Mouse (Mus musculus) embryonic facial prominence, embryonic 11.5 days (tissue): ENCODE measurements around the gene Celf2. TPM values are rescaled to one million over a fixed set of nuclear protein-coding genes. Genes with fewer than 3 reads are reported as not detected.
A peak's percentile ranks its signal among the peaks of the same experiment; 100 is the strongest.

Source experiments
- ATAC-seq: fragments of 200-750 bp; cut with Nextera tagmentation; replicated peaks from 2 replicates; pipeline ENCODE4 v1.8.0; 2017; ENCODE audit warnings: low read depth; ENCODE audit not compliant: insufficient number of reproducible peaks, low FRiP score, low TSS enrichment
- DNase-seq: peaks from one replicate; pipeline ENCODE4 v3.0.0-alpha.2; 2015; ENCODE audit warnings: low spot score
- H3K27ac ChIP-seq: fragments of 300-500 bp; sonication (generic); replicated peaks from 2 replicates; pipeline ENCODE4 v1.5.1; 2014; ENCODE audit warnings: mild to moderate bottlenecking, low read depth, low read length, control low read depth
- H3K27me3 ChIP-seq: fragments of 300-500 bp; sonication (generic); 2 replicates; pipeline ENCODE4 v1.6.1; 2014; ENCODE audit warnings: mild to moderate bottlenecking, low read length, moderate library complexity, mixed read lengths; ENCODE audit not compliant: control insufficient read depth, insufficient read depth
- H3K36me3 ChIP-seq: fragments of 300-500 bp; sonication (generic); replicated peaks from 2 replicates; pipeline ENCODE4 v1.6.1; 2014; ENCODE audit warnings: low read depth, mild to moderate bottlenecking, low read length, moderate library complexity, mixed read lengths; ENCODE audit not compliant: control insufficient read depth, insufficient read depth
- H3K4me1 ChIP-seq: fragments of 300-500 bp; sonication (generic); 2 replicates; pipeline ENCODE4 v1.6.1; 2014; ENCODE audit warnings: low read length, mixed read lengths; ENCODE audit not compliant: control insufficient read depth, insufficient read depth
- H3K4me2 ChIP-seq: fragments of 300-500 bp; sonication (generic); 2 replicates; pipeline ENCODE4 v1.6.1; 2014; ENCODE audit warnings: low read depth, mild to moderate bottlenecking, control low read depth, low read length, moderate library complexity
- H3K4me3 ChIP-seq: fragments of 300-500 bp; sonication (generic); 2 replicates; pipeline ENCODE4 v1.5.1; 2014; ENCODE audit warnings: low read depth, low read length, control low read depth
- H3K9ac ChIP-seq: fragments of 300-500 bp; sonication (generic); replicated peaks from 2 replicates; pipeline ENCODE4 v1.6.1; 2014; ENCODE audit warnings: mild to moderate bottlenecking, control low read depth, low read length
- H3K9me3 ChIP-seq: fragments of 300-500 bp; sonication (generic); replicated peaks from 2 replicates; pipeline ENCODE4 v1.6.1; 2016; ENCODE audit warnings: mild to moderate bottlenecking, low read length, inconsistent platforms, mixed read lengths; ENCODE audit not compliant: control insufficient read depth
- WGBS: fragments of 180-500 bp; shearing (Covaris S2); extraction: QIAGEN DNeasy Blood & Tissue Kit; methylation state at CpG from one replicate; pipeline ENCODE4 v1.1.7; 2014; 5-methylcytosine and 5-hydroxymethylcytosine counted together
- polyA plus RNA-seq: library from polyadenylated mRNA; unstranded; fragments of >200 nt; fragmentation: Nextera tagmentation; extraction: Ambion mirVana; gene quantifications from 2 replicates; pipeline ENCODE4 v1.2.1, GENCODE M21; 2014

Celf2 gene
- polyA plus RNA-seq, 1 experiment from 2014 or later, result 43.2 TPM

GRCm38 (mm10) chr2:6547139-6547664 lies 962.2 kb downstream of the Celf2 start:
- ATAC-seq, result peak; percentile 76
- WGBS, result 51% methylated on average over 9 of the region's 9 CpGs
- H3K4me3 ChIP-seq, result no peak overlapping the region

DNA sequence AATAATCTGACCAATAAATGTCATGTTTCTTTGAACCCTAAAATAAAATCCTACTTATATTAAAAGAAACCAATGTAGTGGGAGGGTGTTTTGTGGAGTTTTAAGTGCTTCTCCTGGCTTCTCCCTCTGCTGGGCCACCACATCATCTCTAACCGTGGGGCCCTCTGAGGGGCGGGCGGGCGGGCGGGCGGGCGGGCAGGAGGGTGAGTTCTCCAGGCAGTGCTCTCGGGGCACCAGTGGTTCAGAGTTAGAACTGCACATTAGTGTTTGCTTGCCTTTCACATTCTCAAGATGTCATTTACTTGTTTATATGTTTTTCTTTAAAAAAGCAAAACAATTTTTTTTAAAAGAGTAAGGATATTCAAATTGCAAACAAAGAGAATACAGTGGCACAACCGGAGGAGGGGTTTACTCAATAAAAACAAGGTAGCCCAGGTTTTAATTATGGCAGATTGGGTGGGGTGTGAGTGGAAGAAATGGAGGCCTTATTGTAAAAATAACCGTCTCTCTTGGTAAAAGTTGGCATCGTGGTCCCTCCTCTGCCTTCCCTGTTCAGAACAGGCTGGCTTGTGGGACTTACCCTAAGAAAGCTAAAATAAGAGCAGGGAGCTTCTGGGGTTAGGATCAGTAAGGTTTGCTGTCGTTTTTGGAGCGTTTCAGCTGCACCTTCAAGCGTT lies 962.8 kb downstream of the Celf2 start:
- Histone ChIP-seq H3K9me3 (no peaks in the 10 kb centered on the region), H3K4me1 (no peaks in the 10 kb centered on the region), H3K27me3 (no peaks in the 10 kb centered on the region), H3K36me3 (no peaks in the 10 kb centered on the region), H3K4me3 (no peak overlapping the region), H3K27ac (no peak overlapping the region), H3K4me2 (no peak overlapping the region), H3K9ac (no peak overlapping the region)
- peak; percentile 52; the same call in 1 of the 2 replicates for ATAC-seq
- 72% methylated on average over 14 of the region's 14 CpGs for WGBS
- no peak for DNase-seq

More at GRCm38 (mm10) chr2:6547139-6547664, 962.2 kb downstream of the Celf2 start:
- Histone ChIP-seq H3K9ac (no peak overlapping the region), H3K9me3 (no peaks in the 10 kb centered on the region), H3K4me1 (no peaks in the 10 kb centered on the region), H3K36me3 (no peaks in the 10 kb centered on the region), H3K4me2 (no peak overlapping the region), H3K27ac (no peak overlapping the region), H3K27me3 (no peaks in the 10 kb centered on the region)
- DNase-seq, result peak; percentile 6

- H3K9me3 ChIP-seq, result no peaks in the 10 kb centered on the region
- H3K27me3 ChIP-seq, result no peaks in the 10 kb centered on the region
- ATAC-seq (no peak), DNase-seq (no peak)
- H3K36me3 ChIP-seq, result no peaks in the 10 kb centered on the region
- H3K9ac ChIP-seq, result no peak overlapping the region
- 73% methylated on average over 10 of the region's 10 CpGs for WGBS
- H3K27ac ChIP-seq, result no peak overlapping the region
- no peaks in the 10 kb centered on the region for H3K4me1 ChIP-seq
- H3K4me3 ChIP-seq, result no peak overlapping the region
- no peak overlapping the region for H3K4me2 ChIP-seq
Measured at GRCm38 (mm10) chr2:6545127-6545931, 964.0 kb downstream of the Celf2 start.

DNA sequence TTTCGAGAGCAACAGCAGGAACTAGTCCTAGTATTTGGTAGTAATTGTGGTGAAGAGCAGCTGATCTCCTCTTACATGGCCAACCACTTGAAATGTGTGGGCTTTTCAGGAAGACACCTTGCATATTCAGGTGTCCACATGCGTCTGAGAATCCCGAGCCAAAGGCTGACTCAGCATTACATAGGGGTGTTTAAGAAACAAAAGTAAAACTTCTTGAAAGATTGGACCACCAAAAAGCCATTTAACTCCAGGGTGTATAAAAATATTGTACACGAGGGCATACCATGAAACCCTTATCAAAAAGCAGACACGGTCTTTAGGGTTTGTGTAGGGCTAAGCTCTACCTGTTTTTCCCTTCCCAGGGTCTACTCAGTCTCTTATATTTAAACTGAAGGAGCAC lies 965.7 kb downstream of the Celf2 start:
- H3K4me2 ChIP-seq, result no peak overlapping the region
- H3K4me3 ChIP-seq, result no peak overlapping the region
- no peaks in the 10 kb centered on the region for H3K27me3 ChIP-seq
- H3K27ac ChIP-seq, result no peak overlapping the region
- no peaks in the 10 kb centered on the region for H3K9me3 ChIP-seq
- 86% methylated on average over 5 of the region's 5 CpGs for WGBS
- ATAC-seq (no peak), DNase-seq (no peak)
- no peak overlapping the region for H3K9ac ChIP-seq
- no peaks in the 10 kb centered on the region for H3K4me1 ChIP-seq
- H3K36me3 ChIP-seq, result no peaks in the 10 kb centered on the region

- Histone ChIP-seq H3K27me3 (no peaks in the 10 kb centered on the region), H3K9me3 (no peaks in the 10 kb centered on the region), H3K27ac (no peak overlapping the region), H3K4me3 (no peak overlapping the region), H3K4me2 (no peak overlapping the region), H3K36me3 (no peaks in the 10 kb centered on the region), H3K9ac (no peak overlapping the region), H3K4me1 (no peaks in the 10 kb centered on the region)
- no peak for DNase-seq
- no peak for ATAC-seq
- WGBS, result 87% methylated on average over 12 of the region's 12 CpGs
Measured at GRCm38 (mm10) chr2:6542556-6543180, 966.7 kb downstream of the Celf2 start.

DNA sequence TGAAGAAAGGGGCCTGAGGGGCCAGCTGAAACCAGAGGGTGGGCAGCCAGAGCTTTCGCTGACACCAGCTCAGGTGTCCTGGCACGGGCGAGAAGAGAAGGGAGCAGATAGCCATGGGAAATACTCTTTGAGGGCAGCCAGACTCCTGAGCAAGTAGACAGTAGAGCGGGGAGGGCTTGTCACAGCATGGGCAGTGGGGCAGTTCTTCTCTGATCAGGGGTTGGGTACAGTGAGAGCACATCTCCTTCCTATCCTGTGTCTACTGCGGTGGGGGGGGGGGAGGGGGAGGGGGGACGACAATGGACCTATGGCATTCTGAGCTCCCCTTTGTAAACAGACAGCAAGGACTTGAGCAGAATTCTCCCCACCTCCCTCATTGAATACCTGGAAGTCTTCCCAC lies 968.5 kb downstream of the Celf2 start:
- H3K36me3 ChIP-seq, result no peaks in the 10 kb centered on the region
- H3K4me2 ChIP-seq, result no peak overlapping the region
- H3K27me3 ChIP-seq, result no peaks in the 10 kb centered on the region
- no peak overlapping the region for H3K9ac ChIP-seq
- H3K4me3 ChIP-seq, result no peak overlapping the region
- ATAC-seq, result no peak
- WGBS, result 82% methylated on average over 6 of the region's 6 CpGs
- H3K4me1 ChIP-seq, result no peaks in the 10 kb centered on the region
- no peak overlapping the region for H3K27ac ChIP-seq
- no peaks in the 10 kb centered on the region for H3K9me3 ChIP-seq
- no peak for DNase-seq

DNA sequence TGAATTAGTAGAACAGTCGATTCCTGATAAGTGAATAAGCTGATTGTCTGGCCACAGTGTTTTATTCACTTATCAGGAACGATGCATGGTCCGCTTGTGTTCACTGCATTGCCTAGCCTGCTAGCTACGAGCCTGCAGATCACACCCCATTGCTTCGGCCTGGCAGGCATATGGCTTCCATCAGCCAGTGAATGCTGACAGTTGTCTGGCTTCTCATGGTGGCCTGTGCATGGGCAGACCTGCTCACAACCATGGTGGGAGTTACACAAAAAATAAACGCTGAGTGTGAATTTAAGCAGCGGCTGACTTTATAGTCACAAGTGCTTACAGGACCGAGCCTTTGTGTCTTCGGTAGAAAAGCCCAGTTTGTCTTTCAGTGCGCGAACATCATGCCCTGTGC lies 969.3 kb downstream of the Celf2 start:
- ATAC-seq (no peak), DNase-seq (peak; percentile 17)
- H3K36me3 ChIP-seq, result no peaks in the 10 kb centered on the region
- no peak overlapping the region for H3K27ac ChIP-seq
- WGBS, result 79% methylated on average over 11 of the region's 11 CpGs
- no peak overlapping the region for H3K4me2 ChIP-seq
- no peaks in the 10 kb centered on the region for H3K27me3 ChIP-seq
- no peaks in the 10 kb centered on the region for H3K4me1 ChIP-seq
- H3K9ac ChIP-seq, result no peak overlapping the region
- no peak overlapping the region for H3K4me3 ChIP-seq
- H3K9me3 ChIP-seq, result no peaks in the 10 kb centered on the region

DNA sequence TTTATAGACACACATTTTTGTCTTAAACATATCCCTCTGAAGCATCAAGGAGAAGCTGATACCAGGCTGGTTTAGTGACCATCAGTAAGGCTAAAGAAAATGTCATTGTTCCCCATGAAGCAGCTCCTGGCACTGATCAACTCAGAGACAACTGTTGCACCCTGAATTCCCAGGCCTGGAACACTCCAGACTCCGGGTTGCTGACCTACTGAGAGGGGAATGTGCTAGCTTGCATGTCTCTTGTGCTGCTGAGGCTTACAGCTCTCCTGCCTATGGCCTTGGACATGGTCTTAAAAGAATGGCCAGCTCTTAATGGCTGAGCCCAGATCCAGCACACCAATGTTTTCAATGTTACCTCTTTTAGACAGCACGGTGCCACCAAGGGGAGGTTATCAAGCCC lies 970.9 kb downstream of the Celf2 start:
- WGBS, result 83% methylated on average over 2 of the region's 2 CpGs
- H3K9ac ChIP-seq, result no peak overlapping the region
- no peak overlapping the region for H3K27ac ChIP-seq

More for the DNA sequence above, 970.9 kb downstream of the Celf2 start:
- Histone ChIP-seq H3K27me3 (no peaks in the 10 kb centered on the region), H3K9me3 (no peaks in the 10 kb centered on the region), H3K4me3 (no peak overlapping the region), H3K36me3 (no peaks in the 10 kb centered on the region), H3K4me2 (no peak overlapping the region), H3K4me1 (no peaks in the 10 kb centered on the region)
- DNase-seq, result no peak
- no peak for ATAC-seq
